Mouse (Mus musculus) adrenal gland, postnatal 25 days (tissue): ENCODE data around the gene Nsa2. TPM values are rescaled to one million over a fixed set of nuclear protein-coding genes. Genes with fewer than 3 reads are reported as not detected.

Experiments used
- DNase-seq: peaks from one replicate; pipeline ENCODE4 v3.0.0; 2021; ENCODE audit warnings: mixed read lengths
- total RNA-seq: library from RNA; stranded (reverse); gene quantifications from 2 replicates; pipeline ENCODE4 v1.2.3, GENCODE M21; 2021

Nsa2 gene
- total RNA-seq, 1 experiment from 2014 or later = 71.3 TPM

GRCm38 (mm10) chr13:97087421-97087820 is 50.3 kb downstream of the Nsa2 start:
- DNase-seq = no peak

GRCm38 (mm10) chr13:97086316-97086715 is 51.4 kb downstream of the Nsa2 start:
- DNase-seq = no peak

- DNase-seq = no peak
Measured at GRCm38 (mm10) chr13:97082432-97082831, 55.3 kb downstream of the Nsa2 start.

GRCm38 (mm10) chr13:97080615-97081014 is 57.1 kb downstream of the Nsa2 start:
- no peak for DNase-seq

- DNase-seq = no peak
Measured at GRCm38 (mm10) chr13:97080201-97080600, 57.5 kb downstream of the Nsa2 start.

Other genes starting within 250 kb of the Nsa2 start
- gene Gcnt4, start 213.2 kb downstream of the Nsa2 start, total RNA-seq = 1.3 and 1.6 TPM in 2 replicates
- not detected in 2 replicates for gene 1700029F12Rik, start 103.6 kb downstream of the Nsa2 start, total RNA-seq
- 6.9 and 10.1 TPM in 2 replicates for gene Fam169a, start 70.7 kb downstream of the Nsa2 start, total RNA-seq
- 23.3 and 33.2 TPM in 2 replicates for gene Gm6169, start 38.7 kb downstream of the Nsa2 start, total RNA-seq
- 47.8 and 50.1 TPM in 2 replicates for gene Gfm2, start within 50 bp of the Nsa2 start, total RNA-seq
- 20.3 and 26.6 TPM in 2 replicates for gene Hexb, start 60.4 kb upstream of the Nsa2 start, total RNA-seq
- gene Enc1, start 103.2 kb upstream of the Nsa2 start, total RNA-seq = 5.9 and 6.1 TPM in 2 replicates